Mouse (Mus musculus): Measurements from ENCODE around the gene Setd1b. TPM values are rescaled to one million over a fixed set of nuclear protein-coding genes. Genes with fewer than 3 reads are reported as not detected.

The Setd1b gene
- polyA plus RNA-seq, 1 experiment from 2014 or later, result 8.4 TPM

GRCm38 (mm10) chr5:123133784-123134143 lies 8.2 kb upstream of the Setd1b start:
- no peak for ATAC-seq (ENCODE audit: low FRiP score, low TSS enrichment)
- no peak overlapping the region for H3K9ac ChIP-seq (replicated peaks; ENCODE audit: low read length)
- H3K4me2 ChIP-seq (replicated peaks; ENCODE audit: low read depth, low read length), result peak overlapping the region; percentile 22; the same call in 1 of the 2 replicates
- H3K4me1 ChIP-seq (ENCODE audit: insufficient read depth, low read length), result peaks cover 69% of the 10 kb centered on the region
- H3K27me3 ChIP-seq (ENCODE audit: insufficient read depth, low read length), result no peaks in the 10 kb centered on the region
- H3K27ac ChIP-seq (ENCODE audit: low read length), result peak overlapping the region; percentile 100
- no peak overlapping the region for H3K4me3 ChIP-seq (ENCODE audit: low read length)
- 26% methylated on average over 7 of the region's 7 CpGs for WGBS
- H3K9me3 ChIP-seq (ENCODE audit: low read length), result no peaks in the 10 kb centered on the region
- H3K36me3 ChIP-seq (ENCODE audit: insufficient read depth, low read length), result peaks cover 10% of the 10 kb centered on the region; the same call in 1 of the 2 replicates

- Histone ChIP-seq H3K4me3 (ENCODE audit: low read length) (peak overlapping the region; percentile 59; the same call in 1 of the 2 replicates), H3K4me1 (ENCODE audit: insufficient read depth, low read length) (peaks cover 65% of the 10 kb centered on the region), H3K36me3 (ENCODE audit: insufficient read depth, low read length) (peaks cover 10% of the 10 kb centered on the region; the same call in 1 of the 2 replicates), H3K9ac (replicated peaks; ENCODE audit: low read length) (peak overlapping the region; percentile 90), H3K4me2 (replicated peaks; ENCODE audit: low read depth, low read length) (peak overlapping the region; percentile 94), H3K27me3 (ENCODE audit: insufficient read depth, low read length) (no peaks in the 10 kb centered on the region), H3K27ac (ENCODE audit: low read length) (peak overlapping the region; percentile 100), H3K9me3 (ENCODE audit: low read length) (no peaks in the 10 kb centered on the region)
- ATAC-seq (ENCODE audit: low FRiP score, low TSS enrichment), result no peak
- 30% methylated on average over 13 of the region's 13 CpGs for WGBS
Measured at GRCm38 (mm10) chr5:123134186-123134874, 7.7 kb upstream of the Setd1b start.

DNA sequence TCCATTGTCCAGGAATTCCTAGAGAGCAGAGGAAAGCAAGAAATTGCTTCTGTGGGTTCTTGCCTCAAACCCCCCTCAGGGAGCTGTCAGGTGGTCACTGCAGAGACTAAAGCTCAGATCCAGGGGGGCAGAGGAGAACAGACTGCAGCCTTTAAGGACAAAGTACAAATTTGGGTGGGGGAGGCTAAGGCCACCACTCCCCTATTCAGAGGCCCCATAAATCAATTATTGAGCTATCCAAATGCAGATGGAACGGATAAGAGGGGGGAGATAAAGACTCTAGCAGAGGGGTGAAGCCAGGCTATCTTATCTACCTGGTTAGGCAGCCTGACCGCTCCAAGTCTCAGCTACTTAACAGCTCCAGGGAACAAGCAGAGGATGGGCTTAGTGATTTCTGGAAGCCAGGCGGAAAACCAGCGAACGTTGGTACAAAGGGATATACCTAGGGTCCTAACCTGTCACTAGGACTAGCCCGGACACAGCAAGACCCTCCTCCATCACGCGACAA lies 7.1 kb upstream of the Setd1b start:
- H3K4me1 ChIP-seq (ENCODE audit: insufficient read depth, low read length), result peaks cover 65% of the 10 kb centered on the region
- H3K4me3 ChIP-seq (ENCODE audit: low read length), result peak overlapping the region; percentile 59
- H3K27ac ChIP-seq (ENCODE audit: low read length), result peak overlapping the region; percentile 100
- WGBS, result 16% methylated on average over 8 of the region's 8 CpGs
- no peaks in the 10 kb centered on the region for H3K27me3 ChIP-seq (ENCODE audit: insufficient read depth, low read length)
- H3K4me2 ChIP-seq (replicated peaks; ENCODE audit: low read depth, low read length), result peak overlapping the region; percentile 94
- H3K9ac ChIP-seq (replicated peaks; ENCODE audit: low read length), result peak overlapping the region; percentile 90
- no peaks in the 10 kb centered on the region for H3K9me3 ChIP-seq (ENCODE audit: low read length)
- peaks cover 10% of the 10 kb centered on the region; the same call in 1 of the 2 replicates for H3K36me3 ChIP-seq (ENCODE audit: insufficient read depth, low read length)
- no peak for ATAC-seq (ENCODE audit: low FRiP score, low TSS enrichment)

DNA sequence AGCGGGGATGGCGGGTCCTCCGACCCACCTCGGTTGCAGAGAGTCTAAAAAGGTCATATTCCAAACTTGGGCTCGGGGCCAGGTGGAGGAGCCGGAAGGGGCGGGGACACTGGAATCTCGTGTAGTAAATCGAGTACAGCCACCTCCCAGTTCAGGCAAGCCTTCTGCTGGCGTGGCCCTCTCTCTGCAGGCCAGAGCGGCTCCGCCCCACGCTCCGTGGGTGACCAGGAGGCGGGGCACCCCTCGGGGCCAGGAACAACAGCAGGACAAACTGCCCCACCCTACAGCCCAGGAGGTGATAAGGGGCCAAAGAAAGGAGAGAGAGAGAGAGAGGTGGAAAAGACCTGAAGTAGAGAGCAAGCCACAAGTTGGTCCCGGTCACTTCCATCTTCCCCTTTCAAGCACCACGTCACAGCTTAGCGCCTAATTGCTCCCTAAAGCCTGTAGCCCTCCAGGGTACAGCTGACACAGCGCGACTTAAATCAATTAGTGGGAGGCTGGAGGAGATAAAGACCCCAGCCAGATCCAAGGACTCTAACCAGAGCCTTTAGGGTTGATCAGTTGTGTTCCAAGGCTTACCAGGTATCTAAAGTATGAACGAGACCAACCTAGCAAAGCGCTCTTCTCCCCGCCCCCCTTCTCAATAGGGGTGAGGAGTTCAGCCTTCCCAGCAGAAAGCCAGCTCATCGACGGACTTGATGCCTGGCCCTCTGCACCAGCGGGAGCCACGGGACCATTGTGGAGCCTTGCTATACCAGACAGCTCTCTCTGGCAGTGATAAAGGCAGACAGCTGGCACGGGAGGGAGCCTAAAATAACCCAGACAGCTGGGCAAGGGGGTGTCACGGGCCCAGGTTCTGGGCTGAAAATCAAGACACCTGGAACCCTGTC lies 6.3 kb upstream of the Setd1b start:
- Histone ChIP-seq H3K4me3 (ENCODE audit: low read length) (peak overlapping the region; percentile 59), H3K4me2 (replicated peaks; ENCODE audit: low read depth, low read length) (peak overlapping the region; percentile 94), H3K27ac (ENCODE audit: low read length) (peak overlapping the region; percentile 100), H3K9ac (replicated peaks; ENCODE audit: low read length) (peak overlapping the region; percentile 90), H3K36me3 (ENCODE audit: insufficient read depth, low read length) (peaks cover 10% of the 10 kb centered on the region; the same call in 1 of the 2 replicates), H3K4me1 (ENCODE audit: insufficient read depth, low read length) (peaks cover 65% of the 10 kb centered on the region), H3K9me3 (ENCODE audit: low read length) (no peaks in the 10 kb centered on the region), H3K27me3 (ENCODE audit: insufficient read depth, low read length) (no peaks in the 10 kb centered on the region)
- 4% methylated on average over 30 of the region's 30 CpGs for WGBS
- no peak for ATAC-seq (ENCODE audit: low FRiP score, low TSS enrichment)

- H3K4me1 ChIP-seq (ENCODE audit: insufficient read depth, low read length), result peaks cover 61% of the 10 kb centered on the region
- H3K4me2 ChIP-seq (replicated peaks; ENCODE audit: low read depth, low read length), result peak overlapping the region; percentile 94
- H3K9me3 ChIP-seq (ENCODE audit: low read length), result no peaks in the 10 kb centered on the region
- peak overlapping the region; percentile 90 for H3K9ac ChIP-seq (replicated peaks; ENCODE audit: low read length)
- peaks cover 10% of the 10 kb centered on the region; the same call in 1 of the 2 replicates for H3K36me3 ChIP-seq (ENCODE audit: insufficient read depth, low read length)
- peak overlapping the region; percentile 59 for H3K4me3 ChIP-seq (ENCODE audit: low read length)
- no peaks in the 10 kb centered on the region for H3K27me3 ChIP-seq (ENCODE audit: insufficient read depth, low read length)
- WGBS, result 1% methylated on average over 13 of the region's 13 CpGs
- ATAC-seq (ENCODE audit: low FRiP score, low TSS enrichment), result peak; percentile 28
- H3K27ac ChIP-seq (ENCODE audit: low read length), result peak overlapping the region; percentile 100
Measured at GRCm38 (mm10) chr5:123136361-123137043, 5.5 kb upstream of the Setd1b start.

- ATAC-seq (ENCODE audit: low FRiP score, low TSS enrichment), result 0 out of 2 replicates have a peak, but pooled peaks have one; percentile 0
- WGBS, result 3% methylated on average over 20 of the region's 20 CpGs
- Histone ChIP-seq H3K27me3 (ENCODE audit: insufficient read depth, low read length) (no peaks in the 10 kb centered on the region), H3K36me3 (ENCODE audit: insufficient read depth, low read length) (peaks cover 10% of the 10 kb centered on the region; the same call in 1 of the 2 replicates), H3K4me1 (ENCODE audit: insufficient read depth, low read length) (peaks cover 53% of the 10 kb centered on the region), H3K27ac (ENCODE audit: low read length) (peak overlapping the region; percentile 100), H3K9ac (replicated peaks; ENCODE audit: low read length) (peak overlapping the region; percentile 90), H3K4me2 (replicated peaks; ENCODE audit: low read depth, low read length) (peak overlapping the region; percentile 94), H3K9me3 (ENCODE audit: low read length) (no peaks in the 10 kb centered on the region), H3K4me3 (ENCODE audit: low read length) (peak overlapping the region; percentile 59)
Measured at GRCm38 (mm10) chr5:123137044-123137909, 4.7 kb upstream of the Setd1b start.

DNA sequence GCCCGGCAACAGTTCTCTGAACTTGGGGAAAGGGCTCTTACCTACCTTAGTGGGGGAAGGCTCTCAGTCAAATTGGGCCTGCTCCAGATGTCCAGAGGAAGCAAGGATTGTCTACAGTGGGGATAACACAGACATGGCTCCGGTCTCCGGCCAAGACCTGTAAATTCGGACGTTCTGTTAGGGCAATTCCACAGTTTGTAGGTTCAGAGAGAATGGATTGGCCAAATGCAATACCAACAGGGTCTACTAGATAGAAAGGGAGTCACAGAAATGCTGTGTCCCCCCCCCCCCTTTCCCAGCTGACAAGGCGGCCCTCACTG lies 4.1 kb upstream of the Setd1b start:
- Histone ChIP-seq H3K27me3 (ENCODE audit: insufficient read depth, low read length) (no peaks in the 10 kb centered on the region), H3K9me3 (ENCODE audit: low read length) (no peaks in the 10 kb centered on the region), H3K36me3 (ENCODE audit: insufficient read depth, low read length) (peaks cover 10% of the 10 kb centered on the region; the same call in 1 of the 2 replicates), H3K4me1 (ENCODE audit: insufficient read depth, low read length) (peaks cover 47% of the 10 kb centered on the region), H3K27ac (ENCODE audit: low read length) (peak overlapping the region; percentile 100), H3K9ac (replicated peaks; ENCODE audit: low read length) (peak overlapping the region; percentile 90), H3K4me2 (replicated peaks; ENCODE audit: low read depth, low read length) (peak overlapping the region; percentile 94), H3K4me3 (ENCODE audit: low read length) (peak overlapping the region; percentile 59)
- WGBS, result 5% methylated on average over 5 of the region's 6 CpGs
- 0 out of 2 replicates have a peak, but pooled peaks have one; percentile 0 for ATAC-seq (ENCODE audit: low FRiP score, low TSS enrichment)

DNA sequence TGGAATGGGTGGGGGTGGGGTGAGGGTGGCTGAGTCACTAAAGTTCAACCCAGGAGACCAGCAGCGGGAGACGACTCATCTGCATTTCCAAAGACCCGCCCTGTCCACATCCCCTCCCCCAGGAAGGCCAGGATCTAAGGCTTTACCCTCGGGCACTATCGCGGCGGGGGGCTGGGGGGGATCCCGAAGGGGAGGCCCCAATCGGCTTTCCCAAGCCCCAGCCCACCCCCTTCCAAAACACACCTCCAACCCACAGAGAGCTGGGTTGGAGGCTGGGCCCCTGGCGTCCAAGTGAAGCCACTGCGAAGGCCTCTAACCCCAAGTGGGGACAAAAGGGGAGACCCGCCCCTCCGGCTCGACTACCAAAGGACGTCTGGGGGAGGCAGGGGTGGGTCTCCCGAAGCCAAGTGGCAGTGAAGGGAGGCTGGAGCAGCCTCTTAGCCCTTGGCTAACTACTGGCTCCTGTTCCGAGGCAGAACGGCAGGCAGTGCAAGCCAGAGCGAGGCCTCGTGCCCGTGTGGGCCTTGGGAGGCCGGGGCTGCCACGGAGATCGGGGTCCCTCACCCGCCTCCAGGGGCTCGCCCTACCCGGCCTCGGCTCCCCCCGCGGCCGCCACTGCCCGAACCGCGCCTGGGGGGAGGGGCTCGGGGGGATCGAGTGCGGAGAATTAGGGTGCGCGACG lies 3.6 kb upstream of the Setd1b start:
- Histone ChIP-seq H3K36me3 (ENCODE audit: insufficient read depth, low read length) (peaks cover 10% of the 10 kb centered on the region; the same call in 1 of the 2 replicates), H3K4me1 (ENCODE audit: insufficient read depth, low read length) (peaks cover 43% of the 10 kb centered on the region), H3K9me3 (ENCODE audit: low read length) (no peaks in the 10 kb centered on the region), H3K27ac (ENCODE audit: low read length) (peak overlapping the region; percentile 100), H3K27me3 (ENCODE audit: insufficient read depth, low read length) (no peaks in the 10 kb centered on the region), H3K9ac (replicated peaks; ENCODE audit: low read length) (peak overlapping the region; percentile 90), H3K4me3 (ENCODE audit: low read length) (peak overlapping the region; percentile 59), H3K4me2 (replicated peaks; ENCODE audit: low read depth, low read length) (peak overlapping the region; percentile 94)
- peak; percentile 49 for ATAC-seq (ENCODE audit: low FRiP score, low TSS enrichment)
- under 1% methylated on average over 37 of the region's 40 CpGs for WGBS

Measured in kidney, embryonic 16.5 days (tissue).